Mouse (Mus musculus) spleen, adult 2 months (tissue): ENCODE results near the gene Thoc5. TPM values are rescaled to one million over a fixed set of nuclear protein-coding genes. Genes with fewer than 3 reads are reported as not detected.

Source experiments
- DNase-seq, 2 experiments: peaks; one replicate each; pipeline versions ENCODE4 v3.0.0 to v3.0.0-alpha.2; 2012 to 2021; ENCODE audit warnings: low spot score in 2 of 2, low read depth in 1 of 2
- H3K27ac ChIP-seq: fragments of 200-500 bp; 2 replicates; pipeline ENCODE4 v1.5.1; 2012; ENCODE audit warnings: low read length, inconsistent platforms; ENCODE audit not compliant: insufficient read depth
- H3K27me3 ChIP-seq: fragments of 200-500 bp; 2 replicates; pipeline ENCODE4 v1.6.1; 2012; ENCODE audit warnings: mild to moderate bottlenecking, moderate library complexity, low read length, inconsistent platforms; ENCODE audit not compliant: control insufficient read depth, insufficient read depth
- H3K36me3 ChIP-seq: fragments of 200-500 bp; 2 replicates; pipeline ENCODE4 v1.6.1; 2012; ENCODE audit warnings: mild to moderate bottlenecking, low read length, inconsistent platforms; ENCODE audit not compliant: control insufficient read depth, insufficient read depth
- H3K4me1 ChIP-seq: fragments of 200-500 bp; 2 replicates; pipeline ENCODE4 v1.6.1; 2011; ENCODE audit warnings: inconsistent platforms; ENCODE audit not compliant: control insufficient read depth, insufficient read depth, insufficient read length
- H3K4me3 ChIP-seq: fragments of 200-500 bp; 2 replicates; pipeline ENCODE4 v1.5.1; 2011; ENCODE audit warnings: mild to moderate bottlenecking, inconsistent platforms; ENCODE audit not compliant: insufficient read depth, insufficient read length; ENCODE audit errors: extremely low read depth
- CTCF ChIP-seq: fragments of 200-500 bp; IDR thresholded peaks from 2 replicates; pipeline ENCODE4 v1.5.1; 2011; ENCODE audit warnings: mild to moderate bottlenecking, inconsistent platforms; ENCODE audit not compliant: insufficient read depth, insufficient read length, insufficient replicate concordance; ENCODE audit errors: extremely low read depth
- POLR2A ChIP-seq: fragments of 200-500 bp; IDR thresholded peaks from 2 replicates; pipeline ENCODE4 v1.6.1; 2011; ENCODE audit warnings: low read depth, low read length, inconsistent platforms
- WGBS: fragments of 180-500 bp; shearing (Covaris S2); methylation state at CpG from one replicate; pipeline ENCODE4 v1.1.7; 2018; 5-methylcytosine and 5-hydroxymethylcytosine counted together
- polyA plus RNA-seq: library from polyadenylated mRNA; depleted of rRNA; stranded (reverse); fragments of >200 nt; gene quantifications from 2 replicates; pipeline ENCODE4 v1.2.3, GENCODE M21; 2012; rRNA removed

Thoc5 gene
- polyA plus RNA-seq, result 12.9 and 13.8 TPM in 2 replicates

GRCm38 (mm10) chr11:4894848-4895816 lies at the start of gene Thoc5:
Gene Thoc5, plus strand, starts transcription at chr11:4895320.
- TF ChIP-seq CTCF (no peak), POLR2A (peak; percentile 57)
- Histone ChIP-seq H3K4me1 (peaks cover 3% of the 10 kb centered on the region; the same call in 1 of the 2 replicates), H3K4me3 (peak within 1 kb of the TSS; percentile 88), H3K27me3 (no peaks in the 10 kb centered on the region), H3K36me3 (peaks cover 2% of the 10 kb centered on the region; the same call in 1 of the 2 replicates), H3K27ac (peak within 1 kb of the TSS; percentile 71)
- 2% methylated on average over 52 of the region's 52 CpGs for WGBS
- peak; percentile 61 to 80 for DNase-seq

- WGBS, result 1% methylated on average over 50 of the region's 50 CpGs
- Histone ChIP-seq H3K4me1 (0 out of 2 replicates have a peak, but pooled peaks cover 3% of the 10 kb centered on the region), H3K36me3 (no peaks in the 10 kb centered on the region), H3K4me3 (peak overlapping the region; percentile 86), H3K27me3 (no peaks in the 10 kb centered on the region), H3K27ac (peak overlapping the region; percentile 82)
- TF ChIP-seq POLR2A (no peak), CTCF (no peak)
- peak; percentile 11 to 38 for DNase-seq
Observed at GRCm38 (mm10) chr11:4848483-4849248, 46.5 kb upstream of the Thoc5 start.

- TF ChIP-seq POLR2A, result peak; percentile 44
- TF ChIP-seq CTCF, result no peak
- Histone ChIP-seq H3K4me3 (peak within 1 kb of the TSS; percentile 90), H3K36me3 (no peaks in the 10 kb centered on the region), H3K4me1 (0 out of 2 replicates have a peak, but pooled peaks cover 3% of the 10 kb centered on the region), H3K27ac (peak within 1 kb of the TSS; percentile 82), H3K27me3 (no peaks in the 10 kb centered on the region)
- DNase-seq, result peak; percentile 92 to 97
- WGBS, result under 1% methylated on average over 60 of the region's 60 CpGs
Observed at GRCm38 (mm10) chr11:4849258-4849943, 45.7 kb upstream of the Thoc5 start, which contains the start of gene Nf2. Gene Nf2, minus strand, starts transcription at chr11:4849536.

- Histone ChIP-seq H3K36me3 (no peaks in the 10 kb centered on the region), H3K27me3 (no peaks in the 10 kb centered on the region), H3K4me1 (0 out of 2 replicates have a peak, but pooled peaks cover 3% of the 10 kb centered on the region), H3K4me3 (no peak overlapping the region), H3K27ac (no peak overlapping the region)
- DNase-seq, result no peak
- TF ChIP-seq CTCF, result no peak
- 74% methylated on average over 2 of the region's 2 CpGs for WGBS
Observed at GRCm38 (mm10) chr11:4850404-4850803, 44.7 kb upstream of the Thoc5 start.

GRCm38 (mm10) chr11:4853021-4853420 lies 42.1 kb upstream of the Thoc5 start:
- H3K4me1 ChIP-seq, result 0 out of 2 replicates have a peak, but pooled peaks cover 1% of the 10 kb centered on the region
- H3K27ac ChIP-seq, result no peak overlapping the region
- no peak overlapping the region for H3K4me3 ChIP-seq
- no peaks in the 10 kb centered on the region for H3K36me3 ChIP-seq
- no peak for DNase-seq
- no peaks in the 10 kb centered on the region for H3K27me3 ChIP-seq
- no peak for TF ChIP-seq POLR2A

- no peak for DNase-seq
- H3K4me3 ChIP-seq, result no peak overlapping the region
- H3K4me1 ChIP-seq, result no peaks in the 10 kb centered on the region
- no peaks in the 10 kb centered on the region for H3K36me3 ChIP-seq
- 92% methylated on average over 5 of the region's 5 CpGs for WGBS
- no peak overlapping the region for H3K27ac ChIP-seq
- TF ChIP-seq POLR2A (no peak), CTCF (no peak)
- H3K27me3 ChIP-seq, result no peaks in the 10 kb centered on the region
Observed at GRCm38 (mm10) chr11:4854181-4854580, 40.9 kb upstream of the Thoc5 start.

GRCm38 (mm10) chr11:4858416-4858815 lies 36.7 kb upstream of the Thoc5 start:
- Histone ChIP-seq H3K27ac (no peak overlapping the region), H3K36me3 (no peaks in the 10 kb centered on the region), H3K4me1 (no peaks in the 10 kb centered on the region), H3K4me3 (no peak overlapping the region), H3K27me3 (no peaks in the 10 kb centered on the region)
- WGBS, result 59% methylated on average over 2 of the region's 2 CpGs
- no peak for DNase-seq
- no peak for TF ChIP-seq CTCF
- no peak for TF ChIP-seq POLR2A
